Mouse (Mus musculus) erythroblast, embryonic 14.5 days (primary cell): ENCODE results near the gene Sdccag8.

Experiments
- GATA1 ChIP-seq: IDR thresholded peaks from 2 replicates; pipeline ENCODE4 v1.6.1; 2012; ENCODE audit warnings: low read length, inconsistent platforms, mixed read lengths
- TAL1 ChIP-seq: IDR thresholded peaks from 3 replicates; pipeline ENCODE4 v1.6.1; 2012; ENCODE audit warnings: low read length, inconsistent platforms, mixed read lengths

DNA sequence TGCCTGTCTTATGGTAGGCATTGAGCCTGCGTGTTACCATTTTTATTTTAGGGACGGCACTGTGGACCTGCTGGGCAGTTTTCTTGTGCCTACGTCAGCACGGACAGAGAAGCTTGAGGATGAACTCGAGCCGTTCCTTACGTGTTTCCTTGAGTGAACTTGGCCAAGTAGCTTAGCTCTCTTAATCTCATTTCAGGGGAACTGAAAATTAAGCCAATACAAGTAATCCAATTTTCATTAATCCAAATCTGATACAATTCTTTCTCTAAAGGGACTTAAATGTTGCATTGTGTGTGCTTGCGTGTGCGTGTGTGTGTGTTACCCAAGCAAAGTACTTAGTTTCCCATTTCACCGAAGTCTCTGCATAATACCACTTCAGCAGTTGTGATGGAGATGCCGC, 56.0 kb downstream of the Sdccag8 start:
- TF ChIP-seq GATA1 (no peak), TAL1 (no peak)
